Mouse (Mus musculus) ES-Bruce4 (cell line): Measurements from ENCODE around the gene Ccdc162.

Experiments used
- CTCF ChIP-seq: IDR thresholded peaks from one replicate; pipeline ENCODE4 v1.8.1; 2011; ENCODE audit warnings: low read depth, low read length
- POLR2A ChIP-seq: IDR thresholded peaks from one replicate; pipeline ENCODE4 v1.8.1; 2011; ENCODE audit warnings: low read length; ENCODE audit not compliant: insufficient read depth

DNA sequence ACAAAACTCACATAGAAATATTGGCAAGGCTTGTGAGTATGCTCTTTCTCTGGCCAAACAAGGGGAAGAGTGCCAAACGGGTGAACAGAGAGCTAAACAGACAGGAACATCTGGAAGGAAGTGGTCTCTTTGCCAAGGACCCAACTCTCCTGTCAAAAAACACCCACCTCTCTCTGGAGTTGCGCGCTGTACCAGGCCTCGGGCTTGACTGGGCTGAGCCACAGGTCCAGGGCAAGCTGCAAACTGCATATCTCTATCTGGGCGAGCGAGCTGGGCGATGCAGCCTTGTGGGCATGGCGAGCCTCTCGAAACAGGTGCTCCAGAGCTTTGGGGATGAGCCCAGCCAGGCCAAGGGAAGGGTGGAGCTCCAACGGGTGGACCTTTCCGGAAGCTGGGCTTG is 82.6 kb downstream of the Ccdc162 start:
- TF ChIP-seq CTCF (no peak), POLR2A (no peak)
